Mouse (Mus musculus) heart, postnatal 0 days (tissue): ENCODE results near the gene Kcnj6.

Experiments used
- CTCF ChIP-seq: IDR thresholded peaks from 2 replicates; pipeline ENCODE4 v1.5.1; 2016; ENCODE audit warnings: antibody characterized with exemption, control low read depth, low read depth
- EP300 ChIP-seq: IDR thresholded peaks from 2 replicates; pipeline ENCODE4 v1.6.1; 2016; ENCODE audit warnings: antibody characterized with exemption, low read depth

- TF ChIP-seq CTCF (no peak), EP300 (no peak)
Measured at GRCm38 (mm10) chr16:94753453-94753852, 244.0 kb downstream of the Kcnj6 start.
